Mouse (Mus musculus) neural tube, embryonic 13.5 days (tissue): ENCODE measurements around the gene Gm47995. TPM values are rescaled to one million over a fixed set of nuclear protein-coding genes. Genes with fewer than 3 reads are reported as not detected.
"Not testable (repeated sequence)": the region's sequence is repeated elsewhere in the genome, so short reads cannot be mapped to it uniquely, and the experiment has no call there.

Experiments used
- ATAC-seq: fragments of 200-750 bp; cut with Nextera tagmentation; 2 replicates; pipeline ENCODE4 v1.8.0; 2017; ENCODE audit warnings: low read depth, mild to moderate bottlenecking, moderate TSS enrichment, moderate library complexity
- H3K27ac ChIP-seq: fragments of 300-500 bp; sonication (generic); replicated peaks from 2 replicates; pipeline ENCODE4 v1.5.1; 2015; ENCODE audit warnings: moderate library complexity, mild to moderate bottlenecking, inconsistent platforms
- H3K27me3 ChIP-seq: fragments of 300-500 bp; sonication (generic); 2 replicates; pipeline ENCODE4 v1.6.1; 2015; ENCODE audit warnings: mild to moderate bottlenecking, inconsistent platforms
- H3K36me3 ChIP-seq: fragments of 300-500 bp; sonication (generic); 2 replicates; pipeline ENCODE4 v1.6.1; 2015; ENCODE audit warnings: mild to moderate bottlenecking, inconsistent platforms
- H3K4me1 ChIP-seq: fragments of 300-500 bp; sonication (generic); replicated peaks from 2 replicates; pipeline ENCODE4 v1.6.1; 2015; ENCODE audit warnings: inconsistent platforms
- H3K4me2 ChIP-seq: fragments of 300-500 bp; sonication (generic); 2 replicates; pipeline ENCODE4 v1.6.1; 2015; ENCODE audit warnings: inconsistent platforms, mild to moderate bottlenecking, moderate library complexity
- H3K4me3 ChIP-seq: fragments of 300-500 bp; sonication (generic); 2 replicates; pipeline ENCODE4 v1.5.1; 2015; ENCODE audit warnings: mild to moderate bottlenecking, inconsistent platforms
- H3K9ac ChIP-seq: fragments of 300-500 bp; sonication (generic); 2 replicates; pipeline ENCODE4 v1.6.1; 2015; ENCODE audit warnings: moderate library complexity, mild to moderate bottlenecking, inconsistent platforms
- H3K9me3 ChIP-seq: fragments of 300-500 bp; sonication (generic); 2 replicates; pipeline ENCODE4 v1.6.1; 2016; ENCODE audit warnings: inconsistent platforms
- WGBS: fragments of 180-500 bp; shearing (Covaris S2); methylation state at CpG from one replicate; pipeline ENCODE4 v1.1.7; 2015; 5-methylcytosine and 5-hydroxymethylcytosine counted together
- polyA plus RNA-seq: library from polyadenylated mRNA; unstranded; fragments of >200 nt; fragmentation: Nextera tagmentation; extraction: Ambion mirVana; gene quantifications from 2 replicates; pipeline ENCODE4 v1.2.1, GENCODE M21; 2015

Gm47995 gene
- polyA plus RNA-seq, 1 experiment from 2014 or later: not detected

- H3K4me2 ChIP-seq, H3K27ac ChIP-seq, H3K9ac ChIP-seq, H3K4me3 ChIP-seq, H3K4me1 ChIP-seq, H3K27me3 ChIP-seq, H3K36me3 ChIP-seq, ATAC-seq, H3K9me3 ChIP-seq: not testable (repeated sequence)
- WGBS: 74% methylated on average over 4 of the region's 4 CpGs
Measured at GRCm38 (mm10) chr1:151195986-151196385, 2.3 kb upstream of the Gm47995 start.

- 91% methylated on average over 3 of the region's 3 CpGs for WGBS
- not testable (repeated sequence) for H3K4me1 ChIP-seq, H3K9ac ChIP-seq, H3K27ac ChIP-seq, H3K36me3 ChIP-seq, ATAC-seq, H3K9me3 ChIP-seq, H3K27me3 ChIP-seq, H3K4me2 ChIP-seq, H3K4me3 ChIP-seq
Measured at GRCm38 (mm10) chr1:151196690-151197089, 1.6 kb upstream of the Gm47995 start.

GRCm38 (mm10) chr1:151200620-151201019 lies 2.4 kb downstream of the Gm47995 start:
- H3K4me2 ChIP-seq, H3K4me1 ChIP-seq, H3K36me3 ChIP-seq, H3K4me3 ChIP-seq, H3K27me3 ChIP-seq, ATAC-seq, H3K9ac ChIP-seq, H3K9me3 ChIP-seq, H3K27ac ChIP-seq: not testable (repeated sequence)

GRCm38 (mm10) chr1:151202771-151203170 lies 4.5 kb downstream of the Gm47995 start:
- H3K4me1 ChIP-seq, H3K9ac ChIP-seq, H3K36me3 ChIP-seq, ATAC-seq, H3K27ac ChIP-seq, H3K9me3 ChIP-seq, H3K4me2 ChIP-seq, H3K27me3 ChIP-seq, H3K4me3 ChIP-seq: not testable (repeated sequence)
- WGBS: 89% methylated on average over 3 of the region's 5 CpGs

GRCm38 (mm10) chr1:151203818-151204217 lies 5.6 kb downstream of the Gm47995 start, which contains the start of gene 3110040M04Rik:
3110040M04Rik (plus strand) TSS chr1:151204121.
- no CpG with 5 or more reads among the region's 6 CpGs for WGBS
- H3K9me3 ChIP-seq, H3K4me1 ChIP-seq, H3K9ac ChIP-seq, H3K27me3 ChIP-seq, H3K27ac ChIP-seq, ATAC-seq, H3K4me3 ChIP-seq, H3K4me2 ChIP-seq, H3K36me3 ChIP-seq: not testable (repeated sequence)

GRCm38 (mm10) chr1:151208493-151208892 lies 10.2 kb downstream of the Gm47995 start:
- 81% methylated on average over 3 of the region's 5 CpGs for WGBS
- not testable (repeated sequence) for H3K4me1 ChIP-seq, H3K4me3 ChIP-seq, H3K36me3 ChIP-seq, H3K9ac ChIP-seq, H3K9me3 ChIP-seq, H3K4me2 ChIP-seq, H3K27me3 ChIP-seq, H3K27ac ChIP-seq, ATAC-seq

GRCm38 (mm10) chr1:151208944-151209343 lies 10.7 kb downstream of the Gm47995 start:
- not testable (repeated sequence) for ATAC-seq, H3K4me3 ChIP-seq, H3K9me3 ChIP-seq, H3K4me2 ChIP-seq, H3K27me3 ChIP-seq, H3K4me1 ChIP-seq, H3K27ac ChIP-seq, H3K36me3 ChIP-seq, H3K9ac ChIP-seq

- H3K27ac ChIP-seq, H3K9ac ChIP-seq, H3K27me3 ChIP-seq, ATAC-seq, H3K4me2 ChIP-seq, H3K4me1 ChIP-seq, H3K9me3 ChIP-seq, H3K4me3 ChIP-seq, H3K36me3 ChIP-seq: not testable (repeated sequence)
- WGBS: 94% methylated on average over 4 of the region's 8 CpGs
Measured at GRCm38 (mm10) chr1:151209824-151210355, 11.6 kb downstream of the Gm47995 start, which contains the start of gene Gm47996. Gm47996 (plus strand) TSS chr1:151210131.

GRCm38 (mm10) chr1:151211666-151212065 lies 13.4 kb downstream of the Gm47995 start:
- not testable (repeated sequence) for H3K9me3 ChIP-seq, H3K27ac ChIP-seq, H3K4me2 ChIP-seq, H3K27me3 ChIP-seq, H3K4me1 ChIP-seq, H3K9ac ChIP-seq, H3K36me3 ChIP-seq, ATAC-seq, H3K4me3 ChIP-seq
- 93% methylated on average over 5 of the region's 5 CpGs for WGBS

- no peak overlapping the region for H3K9ac ChIP-seq
- H3K4me2 ChIP-seq: no peak overlapping the region
- H3K4me1 ChIP-seq: no peaks in the 10 kb centered on the region
- H3K9me3 ChIP-seq: no peaks in the 10 kb centered on the region
- no peaks in the 10 kb centered on the region for H3K36me3 ChIP-seq
- no peak overlapping the region for H3K4me3 ChIP-seq
- 72% methylated on average over 2 of the region's 2 CpGs for WGBS
- H3K27me3 ChIP-seq: no peaks in the 10 kb centered on the region
- H3K27ac ChIP-seq: no peak overlapping the region
- no peak for ATAC-seq
Measured at GRCm38 (mm10) chr1:151214862-151215261, 16.6 kb downstream of the Gm47995 start.

- WGBS: 54% methylated on average over 1 of the region's 1 CpGs
- no peak overlapping the region for H3K4me2 ChIP-seq
- ATAC-seq: no peak
Measured at GRCm38 (mm10) chr1:151215985-151216384, 17.7 kb downstream of the Gm47995 start.

GRCm38 (mm10) chr1:151216417-151216816 lies 18.2 kb downstream of the Gm47995 start:
- Histone ChIP-seq H3K27ac (no peak overlapping the region), H3K9ac (no peak overlapping the region), H3K9me3 (no peaks in the 10 kb centered on the region), H3K4me3 (no peak overlapping the region), H3K36me3 (no peaks in the 10 kb centered on the region), H3K27me3 (no peaks in the 10 kb centered on the region), H3K4me1 (no peaks in the 10 kb centered on the region), H3K4me2 (no peak overlapping the region)
- WGBS: 62% methylated on average over 3 of the region's 3 CpGs
- no peak for ATAC-seq

More at GRCm38 (mm10) chr1:151215985-151216384, 17.7 kb downstream of the Gm47995 start:
- Histone ChIP-seq H3K4me1 (no peaks in the 10 kb centered on the region), H3K9me3 (no peaks in the 10 kb centered on the region), H3K4me3 (no peak overlapping the region), H3K9ac (no peak overlapping the region), H3K27ac (no peak overlapping the region), H3K36me3 (no peaks in the 10 kb centered on the region), H3K27me3 (no peaks in the 10 kb centered on the region)

- WGBS: 94% methylated on average over 5 of the region's 5 CpGs
- H3K9me3 ChIP-seq: no peaks in the 10 kb centered on the region
- no peaks in the 10 kb centered on the region for H3K27me3 ChIP-seq
- H3K27ac ChIP-seq: no peak overlapping the region
- H3K4me2 ChIP-seq: no peak overlapping the region
- ATAC-seq: no peak
- H3K4me1 ChIP-seq: no peaks in the 10 kb centered on the region
- no peak overlapping the region for H3K4me3 ChIP-seq
- H3K9ac ChIP-seq: no peak overlapping the region
- H3K36me3 ChIP-seq: no peaks in the 10 kb centered on the region
Measured at GRCm38 (mm10) chr1:151219045-151219444, 20.8 kb downstream of the Gm47995 start.
